Mouse (Mus musculus) liver, adult 2 months (tissue): ENCODE data around the gene Mtln.

Experiments used
- CTCF ChIP-seq: fragments of 200-500 bp; IDR thresholded peaks from 2 replicates; pipeline ENCODE4 v1.5.1; 2011; ENCODE audit warnings: low read depth, low read length, control low read depth
- POLR2A ChIP-seq: fragments of 200-500 bp; IDR thresholded peaks from 2 replicates; pipeline ENCODE4 v1.6.1; 2011; ENCODE audit warnings: low read length, control low read depth; ENCODE audit not compliant: insufficient read depth; ENCODE audit errors: extremely low read depth

GRCm38 (mm10) chr2:127760014-127760413 is 32.3 kb downstream of the Mtln start:
- TF ChIP-seq CTCF (no peak), POLR2A (no peak)
